Mouse (Mus musculus) adipocyte (in vitro differentiated cells): ENCODE data around the gene Synj2.
"Not testable (repeated sequence)": the region's sequence is repeated elsewhere in the genome, so short reads cannot be mapped to it uniquely, and the experiment has no call there.

ENCODE experiments used
- DNase-seq: peaks from one replicate; pipeline ENCODE4 v3.0.0-alpha.2; 2016; ENCODE audit warnings: low spot score

The Synj2 gene

DNA sequence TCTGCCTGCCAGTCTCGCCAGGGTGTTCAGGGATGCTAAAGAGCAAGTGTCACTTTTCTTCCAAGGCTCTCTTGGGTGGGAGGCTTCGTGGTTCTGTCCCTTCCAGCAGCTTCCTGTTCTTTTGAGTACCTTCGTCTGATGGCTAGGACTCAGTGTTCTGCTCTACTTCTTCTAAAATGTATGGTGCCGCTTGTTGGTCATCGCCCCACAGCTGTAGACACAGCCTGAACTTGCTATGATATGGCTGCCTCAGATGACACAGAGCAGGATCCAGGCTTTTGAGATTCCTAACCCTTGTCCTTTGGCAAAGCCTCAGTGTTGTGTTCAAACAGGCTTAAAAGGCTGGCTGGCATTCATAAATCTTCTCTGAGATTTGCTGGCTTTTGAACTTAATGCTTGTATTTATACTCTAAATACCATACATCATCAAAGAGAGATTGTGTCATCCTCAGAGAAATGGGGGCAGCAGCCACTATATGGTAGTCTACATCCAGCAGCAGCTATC lies 58.0 kb downstream of the Synj2 start:
- DNase-seq: peak; percentile 33

DNA sequence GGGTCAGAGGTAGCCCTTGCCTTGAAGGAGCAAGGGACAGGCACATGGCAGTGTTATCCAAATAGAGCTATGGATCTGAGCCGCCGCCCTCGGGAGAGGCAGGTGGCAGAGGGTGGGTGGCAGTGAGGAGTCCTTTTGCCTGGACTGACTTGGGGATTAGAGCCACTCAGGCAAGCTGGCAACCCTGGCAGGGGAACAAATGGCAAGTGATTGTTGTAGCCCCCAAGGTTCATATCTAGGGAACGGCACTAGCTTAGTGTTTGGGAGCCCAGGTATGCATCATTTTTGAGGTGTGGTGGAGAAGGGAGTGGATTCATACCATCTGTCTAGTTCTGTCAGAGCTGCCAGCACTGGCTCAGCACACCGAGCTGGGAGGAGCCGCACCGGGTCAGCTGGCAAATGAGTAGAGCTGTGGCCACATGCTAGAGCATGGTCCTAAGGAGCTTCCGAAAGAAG lies 59.8 kb downstream of the Synj2 start:
- DNase-seq: no peak

DNA sequence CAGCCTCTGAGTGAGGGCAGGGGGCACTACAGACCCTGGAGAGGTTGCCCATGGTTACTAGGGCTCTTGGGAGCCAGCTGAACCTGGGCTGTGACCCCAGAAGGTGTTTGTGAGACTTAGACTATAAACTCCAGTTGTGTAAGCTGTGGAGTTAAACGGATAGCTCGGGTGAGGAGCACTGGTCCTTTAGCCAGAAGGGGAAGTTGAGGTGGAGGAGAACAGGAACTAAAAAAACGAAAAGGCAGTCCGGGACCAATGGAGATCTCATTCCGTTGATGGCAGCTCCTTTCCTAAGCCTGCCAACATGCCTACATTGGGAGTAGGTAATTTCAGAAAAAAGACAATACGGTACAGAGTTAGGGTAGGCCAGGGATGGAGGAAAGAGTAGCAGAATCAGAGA lies 60.3 kb downstream of the Synj2 start:
- DNase-seq: no peak

DNA sequence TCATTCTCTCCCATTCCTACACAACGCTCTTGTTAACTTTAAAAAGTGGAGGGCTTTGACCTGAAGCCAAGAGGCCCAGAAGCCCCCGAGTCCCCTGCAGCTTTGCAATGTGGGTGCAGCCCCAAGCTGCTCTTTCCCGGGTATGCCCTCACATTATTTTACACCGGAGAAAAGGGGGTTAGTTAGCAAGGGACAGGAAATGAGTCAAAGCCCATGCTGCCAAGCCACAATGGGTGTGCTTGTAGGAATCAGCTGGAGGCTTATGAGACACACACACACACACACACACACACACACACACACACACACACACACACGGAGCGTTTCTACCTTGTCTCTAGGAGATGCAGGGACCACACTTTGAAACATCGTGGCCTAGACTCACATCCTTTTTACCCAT lies 60.8 kb downstream of the Synj2 start:
- DNase-seq: no peak

DNA sequence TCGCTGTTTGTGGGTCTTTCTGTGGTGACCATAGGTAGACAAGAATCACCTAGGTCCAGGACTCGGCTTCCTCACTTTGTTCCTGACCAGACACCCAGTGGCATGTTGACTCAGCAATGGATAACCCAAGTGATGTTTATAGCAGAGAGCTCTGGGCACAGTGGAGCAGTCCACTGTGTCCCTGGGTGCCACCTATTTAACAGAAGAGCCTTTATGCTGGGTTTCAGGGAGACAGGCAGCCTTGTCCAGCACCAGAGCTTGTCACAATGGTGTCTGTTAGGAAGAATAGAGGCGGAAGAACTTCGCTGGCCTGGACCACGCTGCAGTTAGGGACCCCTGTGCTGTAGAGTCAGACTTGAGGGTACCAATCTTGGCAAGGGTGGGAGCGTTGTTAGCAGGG lies 61.5 kb downstream of the Synj2 start:
- DNase-seq: no peak

DNA sequence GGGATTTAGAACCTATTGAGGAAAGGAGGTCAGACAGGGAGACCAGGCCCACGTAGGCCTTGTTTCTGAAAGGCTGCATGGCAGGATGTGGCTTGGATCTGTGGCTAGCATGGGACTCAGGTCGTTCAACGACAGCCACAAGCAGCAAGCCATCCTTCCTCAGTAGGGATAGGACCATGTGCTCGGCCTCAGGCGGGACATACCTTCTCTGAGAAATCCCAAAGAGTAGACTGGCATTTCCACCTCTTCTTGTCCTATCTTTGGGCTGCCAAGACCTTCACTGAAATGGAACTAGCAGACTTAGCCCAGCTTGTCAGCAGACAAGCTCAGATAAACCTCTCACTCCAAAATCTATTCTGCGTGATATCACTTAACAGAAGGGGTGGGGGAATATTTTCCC lies 62.6 kb downstream of the Synj2 start:
- no peak for DNase-seq

DNA sequence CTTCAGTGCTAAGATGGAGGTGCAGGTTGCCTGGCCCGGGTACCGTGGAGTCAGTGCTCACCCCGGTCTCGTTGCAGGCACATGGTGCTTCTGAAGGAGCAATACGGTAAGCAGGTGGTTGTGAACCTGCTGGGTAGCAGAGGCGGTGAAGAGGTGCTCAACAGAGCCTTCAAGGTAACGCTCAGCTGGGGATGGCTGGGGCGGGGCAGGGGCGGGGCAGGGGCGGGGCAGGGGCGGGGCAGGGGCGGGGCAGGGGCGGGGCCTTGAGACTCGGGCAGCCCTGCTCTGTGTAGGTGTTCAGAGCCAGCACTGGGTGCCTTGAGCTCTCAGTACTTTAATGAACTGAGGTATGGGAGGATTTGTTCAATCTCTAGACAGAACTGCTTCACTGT lies 64.2 kb downstream of the Synj2 start:
- no peak for DNase-seq

DNA sequence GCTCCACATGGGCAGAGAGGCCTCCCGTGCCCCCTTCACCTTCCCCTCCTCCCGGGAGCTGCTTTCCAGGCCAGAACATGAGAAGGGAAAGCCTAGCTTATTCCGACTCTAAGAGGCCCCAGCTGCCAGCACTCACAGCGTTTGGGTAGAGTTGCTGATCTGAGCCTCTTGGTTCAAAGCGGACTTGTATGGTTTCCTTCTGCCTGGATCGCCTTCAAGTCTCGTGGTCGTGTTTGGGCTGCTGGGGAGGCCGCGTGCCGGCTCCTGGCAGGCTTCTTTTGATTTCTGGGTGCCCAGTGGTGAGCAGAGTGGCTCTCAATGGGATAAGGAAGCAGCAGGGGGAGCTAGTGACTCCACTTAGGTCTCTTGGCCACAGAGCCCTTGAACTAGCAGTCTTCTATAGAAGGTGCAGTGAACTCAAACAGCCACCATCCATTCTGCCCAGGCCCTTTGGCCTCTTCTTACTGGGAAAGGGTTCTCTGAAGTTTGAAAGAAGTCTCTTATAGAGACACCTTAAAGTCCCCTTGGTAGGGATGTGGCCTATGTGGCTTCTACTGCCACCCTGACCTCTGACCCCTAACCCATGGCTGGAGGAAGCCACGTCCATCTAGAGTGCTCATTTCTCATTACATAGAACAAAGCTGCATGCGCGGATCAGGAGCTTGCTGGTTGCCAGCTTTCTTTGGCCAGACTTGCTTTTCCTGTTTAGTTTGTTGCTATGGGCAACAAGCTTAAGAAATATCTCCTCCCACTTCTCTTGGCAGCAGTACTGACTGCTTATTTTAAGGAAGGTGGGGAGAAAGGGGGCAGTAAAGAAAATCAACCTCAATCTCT lies 64.8 kb downstream of the Synj2 start:
- peak; percentile 89 for DNase-seq

DNA sequence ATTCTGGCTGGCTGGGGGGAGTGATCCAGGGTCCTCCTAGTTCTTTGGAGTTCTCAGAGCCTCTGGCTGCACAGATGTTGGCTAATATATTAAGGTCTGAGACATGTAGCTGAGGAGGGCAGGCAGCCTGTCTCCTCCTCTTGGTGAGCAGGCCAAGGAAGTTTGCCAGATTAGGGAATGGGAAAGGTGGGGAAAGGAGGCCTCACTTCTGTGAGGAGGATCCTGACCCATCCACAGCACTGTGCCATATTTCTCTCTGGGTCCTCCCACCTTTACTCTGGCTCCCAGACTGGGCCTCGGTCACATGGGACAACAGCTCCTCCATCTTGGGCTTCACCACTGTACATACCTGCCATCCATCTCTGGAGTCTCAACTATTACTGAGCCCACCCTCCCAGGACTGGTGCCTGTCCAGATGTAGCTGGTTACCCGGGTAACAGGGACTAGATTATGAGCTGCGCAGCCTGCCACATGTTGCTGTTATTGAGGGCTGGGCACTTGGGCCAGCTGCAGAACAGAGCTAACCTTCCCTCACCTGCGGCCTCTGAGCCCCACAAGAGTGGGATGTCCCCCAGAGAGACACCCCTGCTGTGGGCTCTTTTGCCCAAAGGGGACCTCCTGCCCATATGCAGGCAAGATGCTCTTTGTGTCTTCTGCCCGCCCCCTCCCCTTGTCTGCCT lies 66.2 kb downstream of the Synj2 start:
- DNase-seq: no peak

DNA sequence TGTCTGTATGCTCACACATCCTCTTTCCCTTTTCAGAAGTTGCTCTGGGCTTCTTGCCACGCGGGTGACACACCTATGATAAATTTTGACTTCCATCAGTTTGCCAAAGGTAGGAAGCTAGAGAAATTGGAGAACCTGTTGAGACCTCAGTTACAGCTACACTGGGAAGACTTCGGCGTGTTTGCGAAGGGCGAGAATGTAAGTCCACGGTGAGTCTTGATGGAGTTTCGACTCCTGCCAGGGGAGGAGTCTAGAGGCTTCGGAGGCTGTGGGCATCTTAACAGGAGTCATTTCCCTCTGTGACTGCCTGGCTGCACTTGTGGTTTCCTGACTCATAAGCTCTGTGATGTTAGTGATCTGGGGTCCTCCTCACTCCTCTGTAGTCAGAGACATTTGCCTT lies 66.8 kb downstream of the Synj2 start:
- DNase-seq: no peak

DNA sequence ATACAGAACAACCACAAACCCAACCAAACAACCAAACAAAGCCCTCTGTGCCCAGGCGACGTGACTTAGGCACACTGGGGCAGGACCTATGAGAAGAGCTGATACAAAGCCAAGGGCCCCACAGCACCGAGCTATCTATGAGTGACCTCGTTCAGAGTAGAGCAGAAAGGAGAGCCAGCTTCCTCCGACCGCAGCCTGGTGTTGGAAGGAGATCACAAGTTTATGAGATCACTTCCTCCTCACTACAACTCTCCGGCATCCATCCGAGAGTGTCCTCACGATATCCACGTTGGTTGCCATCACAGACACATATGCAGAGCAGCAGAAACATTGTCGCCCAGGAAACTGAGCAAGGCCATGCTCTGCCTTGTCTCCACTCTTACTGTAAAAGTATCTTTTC lies 67.5 kb downstream of the Synj2 start:
- DNase-seq: no peak

DNA sequence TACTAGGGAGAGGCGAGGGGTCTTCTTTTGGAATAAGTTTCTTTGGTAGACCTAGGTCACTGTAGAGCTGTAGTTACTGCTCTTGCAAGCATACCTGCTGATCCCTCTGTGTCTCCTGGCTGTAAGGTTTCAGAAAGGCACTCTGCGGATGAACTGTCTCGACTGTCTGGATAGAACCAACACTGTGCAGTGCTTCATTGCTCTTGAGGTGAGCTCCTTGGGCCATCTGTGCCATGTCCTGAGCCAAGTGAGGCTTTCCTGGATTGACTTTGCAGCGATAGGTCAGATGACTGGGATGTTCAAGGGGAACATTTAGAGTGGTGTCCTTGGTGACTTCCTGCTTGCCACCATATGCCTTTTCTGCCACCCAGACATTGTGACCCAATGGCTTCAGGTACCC lies 68.5 kb downstream of the Synj2 start:
- no peak for DNase-seq

DNA sequence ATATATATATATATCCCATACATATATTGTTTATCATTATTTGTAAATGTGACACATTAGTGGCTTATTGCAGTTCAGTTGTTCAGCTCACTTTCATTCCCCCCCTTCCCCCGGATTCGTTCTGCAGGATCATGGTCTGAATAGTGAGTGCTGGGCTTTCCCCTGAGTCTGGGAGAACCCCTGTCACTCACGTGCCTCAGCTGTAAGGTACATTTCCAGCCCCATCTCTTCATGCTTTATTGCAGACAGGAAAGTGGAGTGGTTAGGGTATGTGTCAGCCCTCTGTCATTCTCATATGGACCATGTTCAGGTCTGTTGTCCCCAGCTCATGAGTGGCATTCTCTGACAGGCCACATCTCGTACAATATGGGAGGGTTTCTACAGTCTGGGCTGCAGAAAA lies 72.0 kb downstream of the Synj2 start:
- no peak for DNase-seq

DNA sequence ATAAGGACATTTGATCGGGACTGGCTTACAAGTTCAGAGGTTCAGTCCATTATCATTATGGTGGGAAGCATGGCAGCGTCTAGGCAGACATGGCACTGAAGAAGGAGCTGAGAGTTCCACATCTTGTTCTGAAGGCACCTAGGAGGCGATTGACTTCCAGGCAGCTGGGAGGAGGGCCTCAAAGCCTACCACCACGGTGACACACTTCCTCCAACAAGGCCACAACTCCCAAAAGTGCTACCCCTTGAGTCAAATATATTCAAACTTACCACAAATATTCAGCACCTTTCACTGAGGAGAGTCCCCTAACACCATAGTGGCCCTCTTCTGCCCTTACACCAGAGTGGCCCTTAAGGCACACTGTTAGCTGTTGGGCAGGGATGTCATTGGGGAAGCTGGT lies 73.9 kb downstream of the Synj2 start:
- no peak for DNase-seq

DNA sequence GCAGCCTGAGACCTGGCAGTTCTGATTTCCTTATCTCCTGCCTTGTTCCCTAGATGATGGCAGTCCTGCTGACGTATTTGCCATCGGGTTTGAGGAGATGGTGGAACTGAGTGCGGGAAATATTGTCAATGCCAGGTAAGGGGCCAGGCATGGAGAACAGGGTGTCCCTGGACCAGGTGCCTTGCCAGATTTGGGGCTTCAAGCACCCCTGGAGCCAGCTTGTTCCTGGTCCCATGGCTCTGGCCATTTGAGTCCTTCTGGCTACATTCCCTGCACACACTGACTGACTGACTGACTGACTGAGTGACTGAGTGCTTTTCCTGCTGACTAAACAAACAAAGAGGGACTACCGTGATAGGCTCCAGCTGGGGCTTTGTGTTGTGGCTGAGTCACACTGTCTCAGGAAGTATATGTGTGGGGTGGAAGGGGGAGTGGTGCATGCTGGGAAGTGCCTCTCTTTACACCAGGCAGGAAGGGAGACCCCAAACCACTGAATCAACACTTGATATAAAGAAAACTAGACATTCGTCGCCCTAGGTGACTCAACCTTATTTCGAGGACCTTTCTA lies 75.2 kb downstream of the Synj2 start:
- DNase-seq: no peak

DNA sequence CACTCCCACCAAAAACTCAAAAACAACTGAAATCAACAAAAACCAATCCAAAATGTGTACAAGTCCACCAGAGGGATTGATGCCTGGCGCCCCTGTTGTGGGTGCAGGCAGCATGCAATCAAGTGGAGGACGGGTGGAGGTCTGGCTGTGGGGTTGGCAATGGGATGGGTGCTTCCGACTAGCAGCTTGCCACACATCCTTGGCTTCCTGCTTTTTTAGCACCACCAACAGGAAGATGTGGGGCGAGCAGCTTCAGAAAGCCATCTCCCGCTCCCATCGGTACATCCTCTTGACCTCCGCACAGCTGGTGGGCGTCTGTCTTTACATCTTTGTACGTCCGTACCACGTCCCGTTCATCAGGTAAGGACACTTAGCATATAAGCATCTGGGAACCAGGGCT lies 76.2 kb downstream of the Synj2 start:
- DNase-seq: no peak

DNA sequence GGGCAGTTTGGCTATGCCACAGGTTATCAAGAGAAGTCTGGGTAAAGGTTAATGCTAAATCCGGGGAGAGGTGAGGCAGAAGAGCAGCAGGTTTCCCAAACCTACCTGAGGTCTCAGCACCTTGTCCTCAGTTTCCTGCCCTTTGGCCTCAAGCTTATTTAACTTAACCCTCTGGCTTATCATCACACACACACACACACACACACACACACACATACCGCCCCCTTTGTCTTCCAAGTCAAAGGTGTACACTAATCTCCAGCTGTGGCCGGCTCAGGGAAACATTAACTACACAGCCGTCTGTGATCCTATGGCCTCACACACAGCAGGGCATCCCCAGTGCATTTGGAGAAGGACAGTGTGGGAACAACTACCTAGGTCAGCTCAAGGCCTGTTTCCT lies 77.3 kb downstream of the Synj2 start:
- DNase-seq: no peak

DNA sequence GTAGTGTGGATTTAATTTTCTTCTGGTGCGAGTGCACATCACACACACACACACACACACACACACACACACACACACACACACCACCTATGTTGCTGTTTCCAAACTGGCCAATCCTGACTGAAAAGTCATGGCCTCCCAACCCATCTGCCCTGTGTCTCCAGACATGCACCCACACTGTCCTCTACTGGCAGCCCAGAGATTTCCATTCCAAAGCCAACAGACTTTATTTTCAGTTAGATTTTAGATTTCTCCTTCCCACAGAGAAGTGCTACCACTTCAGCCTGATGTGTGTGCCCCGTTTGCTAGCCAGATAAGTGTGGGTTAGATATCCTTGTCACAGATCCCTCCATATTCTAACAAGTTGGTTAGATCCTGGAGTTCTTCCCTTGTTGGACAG lies 78.7 kb downstream of the Synj2 start:
- peak; percentile 78 for DNase-seq

DNA sequence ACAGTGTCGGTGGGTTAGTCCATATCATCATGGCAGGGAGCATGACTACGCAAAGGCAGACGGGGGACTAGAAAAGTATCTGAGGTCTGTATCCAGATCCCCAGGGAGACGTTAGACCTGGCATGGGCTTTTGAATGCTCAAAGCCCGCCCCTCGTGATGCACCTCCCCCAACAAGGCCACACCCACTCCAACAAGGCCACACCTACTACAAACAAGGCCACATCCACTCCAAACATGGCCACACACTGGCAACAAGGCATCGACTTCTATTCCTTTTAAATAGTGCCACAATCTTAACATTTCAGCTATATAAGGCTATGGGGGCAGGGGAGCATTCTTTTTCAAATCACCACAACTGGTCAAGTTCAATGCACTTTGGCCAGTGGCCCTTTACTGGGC lies 79.6 kb downstream of the Synj2 start:
- peak; percentile 39 for DNase-seq

DNA sequence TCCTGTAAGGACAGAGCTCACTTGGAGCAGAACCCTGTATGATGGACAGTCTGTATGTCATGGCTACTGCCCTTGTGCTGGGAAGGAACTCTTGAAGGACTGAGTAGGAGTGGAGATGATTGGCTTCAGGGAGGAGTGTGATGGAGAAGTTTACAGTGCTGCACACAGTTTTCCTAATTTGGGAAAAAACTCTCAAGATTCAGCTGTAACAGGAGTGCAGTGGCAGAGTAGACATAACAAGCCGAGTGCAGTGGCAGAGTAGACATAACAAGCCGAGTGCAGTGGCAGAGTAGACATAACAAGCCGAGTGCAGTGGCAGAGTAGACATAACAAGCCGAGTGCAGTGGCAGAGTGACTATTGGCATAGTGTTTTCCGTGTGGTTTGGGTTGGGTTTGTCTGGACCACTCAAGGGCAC lies 80.3 kb downstream of the Synj2 start:
- not testable (repeated sequence) for DNase-seq

DNA sequence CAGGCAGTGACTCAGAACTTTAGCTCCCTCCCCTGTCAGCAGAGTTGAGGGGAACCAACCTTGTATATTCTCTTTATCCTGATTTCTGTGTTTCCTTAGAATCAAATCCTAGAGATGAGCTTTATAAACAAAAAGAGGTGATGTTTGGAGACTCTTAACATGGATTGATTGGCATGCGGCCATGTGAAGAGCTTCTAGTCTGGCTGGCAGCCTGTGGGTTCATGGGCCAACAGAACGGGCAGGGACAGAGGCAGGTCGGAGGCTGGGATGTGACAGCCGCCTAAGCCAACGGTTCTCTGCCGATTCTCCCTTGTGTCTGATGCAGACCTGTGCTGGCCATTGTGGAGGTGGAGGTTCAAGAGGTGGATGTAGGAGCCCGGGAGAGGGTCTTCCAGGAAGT lies 84.8 kb downstream of the Synj2 start:
- DNase-seq: no peak

DNA sequence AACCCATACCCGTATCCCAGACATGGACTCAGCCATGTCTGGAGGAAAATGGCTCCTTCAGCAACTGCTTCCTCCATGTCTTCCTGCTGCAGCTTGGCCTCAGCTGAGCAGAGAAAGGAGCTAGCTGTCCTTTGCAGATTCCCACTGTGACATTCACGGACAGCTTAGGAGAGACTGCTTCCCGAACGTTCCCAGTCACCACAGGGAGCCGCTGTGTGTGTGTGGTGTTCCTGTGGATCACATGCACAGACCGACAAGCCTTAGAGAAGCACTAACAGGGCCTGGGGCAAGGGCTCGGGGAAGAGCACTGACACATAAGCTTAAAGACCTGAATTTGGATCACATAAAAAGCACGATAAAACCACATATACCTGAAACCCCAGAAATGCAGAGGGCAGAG lies 94.6 kb downstream of the Synj2 start:
- DNase-seq: no peak

DNA sequence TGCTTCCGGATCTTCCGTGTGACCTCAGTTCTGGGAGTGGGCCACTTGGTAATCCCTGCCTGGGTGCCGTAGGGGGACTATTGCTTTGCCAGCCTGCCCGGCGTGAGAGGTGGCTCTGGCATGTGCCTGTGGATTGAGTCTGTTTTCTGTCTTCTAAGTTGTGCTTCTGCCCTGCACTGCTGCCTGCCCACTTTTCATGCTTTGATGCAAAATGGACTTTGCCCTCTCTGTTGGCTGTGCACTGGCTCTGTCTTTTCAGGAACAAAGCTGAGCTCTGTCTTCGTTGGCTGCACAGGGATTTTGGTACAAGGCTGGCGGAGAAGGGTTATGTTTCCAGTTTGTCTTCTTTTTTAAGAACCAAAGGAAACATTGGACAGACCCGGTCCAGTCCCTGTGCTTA lies 95.4 kb downstream of the Synj2 start:
- DNase-seq: no peak
